Mouse (Mus musculus): ENCODE measurements at regions not wholly inside any gene's neighbourhood (a gene's known extent, or its start where the extent isn't known, plus 50 kb on each side); places are given as distances from the start of the nearest gene placed in this dataset.

DNA sequence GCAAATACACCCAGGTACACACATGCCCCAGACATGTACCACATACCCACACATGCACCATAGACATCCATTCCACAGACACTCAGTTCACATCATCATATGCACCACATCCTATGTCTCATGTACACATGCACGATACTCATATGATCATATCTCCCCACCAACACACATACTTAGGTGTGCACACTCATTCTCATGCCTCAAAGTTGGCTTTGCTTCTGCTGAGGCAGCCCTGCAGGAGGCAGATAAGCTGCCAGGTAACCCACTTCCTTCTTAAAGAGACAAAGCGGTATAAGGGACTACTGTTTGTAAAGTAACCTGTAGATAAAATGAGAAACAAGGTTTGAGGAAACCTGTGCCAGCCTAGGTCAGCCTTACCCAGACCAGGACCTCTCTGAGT is 225.2 kb upstream of the Spdye4c start:
- TF ChIP-seq CTCF (IDR thresholded peaks at IDR 0.05; ENCODE audit: borderline replicate concordance, control insufficient read depth, extremely low read depth, insufficient read depth, low read length, poor library complexity) (no peak), POLR2A (IDR thresholded peaks at IDR 0.05; ENCODE audit: control insufficient read depth, extremely low read depth, insufficient read depth, low read length, poor library complexity) (no peak)
